20 mouse cellular contexts compared by ENCODE assay signal in the genomic region with DNA sequence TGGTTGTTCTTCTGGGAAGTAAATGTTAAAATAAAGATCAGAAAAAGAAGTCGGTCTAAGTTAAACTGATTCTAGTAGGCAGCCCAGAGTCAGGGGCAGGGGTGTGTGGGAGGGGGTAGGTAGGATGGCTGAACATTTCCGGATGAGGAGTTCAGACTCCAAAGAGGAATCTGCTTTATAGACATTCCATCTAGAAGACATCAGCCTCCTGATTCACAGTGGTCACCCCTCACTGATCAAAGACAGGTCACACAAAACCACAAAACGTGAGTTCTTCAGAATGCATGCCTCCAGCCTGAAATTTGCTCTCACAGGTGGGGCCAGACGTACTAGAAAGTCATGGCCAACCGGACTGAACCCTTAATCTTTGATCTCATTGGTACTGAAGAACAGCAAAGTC.
"Had no signal": no experiment of that assay in that cellular context is flagged by ENCODE, and none has a peak within 500 bp of the region (broad histone marks: within the 10 kb centered on the region; RNA-seq: fewer than 3 reads in every experiment).

No protein-coding gene starts in this region.

- H3K27me3 ChIP-seq: lung, embryonic 15.5 days; megakaryocyte, embryonic 14.5 days; midbrain, embryonic 13.5 days; midbrain, embryonic 15.5 days; neural tube, embryonic 13.5 days; neural tube, embryonic 15.5 days had no signal

- H3K4me3 ChIP-seq: lung, embryonic 15.5 days; megakaryocyte, embryonic 14.5 days; midbrain, embryonic 13.5 days; midbrain, embryonic 15.5 days; neural tube, embryonic 13.5 days; neural tube, embryonic 15.5 days had no signal

- H3K36me3 ChIP-seq: lung, embryonic 15.5 days; midbrain, embryonic 13.5 days; midbrain, embryonic 15.5 days; neural tube, embryonic 13.5 days; neural tube, embryonic 15.5 days had no signal

- H3K4me2 ChIP-seq: lung, embryonic 15.5 days; midbrain, embryonic 11.5 days; midbrain, embryonic 13.5 days; midbrain, embryonic 15.5 days; neural tube, embryonic 13.5 days; neural tube, embryonic 15.5 days had no signal

- DNase-seq: lung, adult 2 months; lung, postnatal 14 days; lung, postnatal 36 days; retina, postnatal 1 day; right cerebral cortex, adult 18-20 months; right cerebral cortex, postnatal 25 days; right cerebral cortex, postnatal 4 days; spleen, adult 18-20 months; thymus, adult 18-20 months; thymus, postnatal 14 days; thymus, postnatal 36 days had no signal

- H3K27ac ChIP-seq: lung, embryonic 15.5 days; macrophage; midbrain, embryonic 13.5 days; midbrain, embryonic 15.5 days; neural tube, embryonic 13.5 days; neural tube, embryonic 15.5 days had no signal

- ATAC-seq: lung, postnatal 0 days; midbrain, embryonic 13.5 days; midbrain, embryonic 15.5 days had no signal

- H3K9ac ChIP-seq: lung, embryonic 15.5 days; midbrain, embryonic 13.5 days; midbrain, embryonic 15.5 days; neural tube, embryonic 13.5 days; neural tube, embryonic 15.5 days had no signal

- H3K9me3 ChIP-seq: lung, embryonic 15.5 days; midbrain, embryonic 13.5 days; midbrain, embryonic 15.5 days; neural tube, embryonic 13.5 days; neural tube, embryonic 15.5 days had no signal

- H3K4me1 ChIP-seq: lung, embryonic 15.5 days; megakaryocyte, embryonic 14.5 days had no signal
